Mouse (Mus musculus) MEL (cell line): ENCODE results near the gene Tspoap1. TPM values are rescaled to one million over a fixed set of nuclear protein-coding genes. Genes with fewer than 3 reads are reported as not detected.

ENCODE experiments used
- DNase-seq: peaks from one replicate; pipeline ENCODE4 v3.0.0; 2011; ENCODE audit warnings: low read depth, low spot score
- H3K27ac ChIP-seq: 2 replicates; pipeline ENCODE4 v1.5.1; 2012; ENCODE audit warnings: low read depth, mild to moderate bottlenecking, control low read depth, low read length, moderate library complexity; ENCODE audit not compliant: control insufficient read depth
- H3K27me3 ChIP-seq, 2 experiments: fragments of 150-350 bp in 1 of 2; sonication (generic) in 1 of 2; 2 replicates each; pipeline ENCODE4 v1.6.1; 2012; ENCODE audit warnings: low read length in 2 of 2, mild to moderate bottlenecking in 2 of 2, improper control_type of control experiment in 1 of 2, moderate library complexity in 1 of 2; ENCODE audit not compliant: insufficient read depth in 2 of 2, control insufficient read depth in 1 of 2
- H3K36me3 ChIP-seq, 2 experiments: 2 replicates each; pipeline ENCODE4 v1.6.1; 2012 to 2014; ENCODE audit warnings: low read length in 2 of 2, improper control_type of control experiment in 1 of 2, inconsistent platforms in 1 of 2, mild to moderate bottlenecking in 1 of 2; ENCODE audit not compliant: insufficient read depth in 2 of 2, control insufficient read depth in 1 of 2
- H3K4me1 ChIP-seq, 2 experiments: fragments of 150-350 bp in 1 of 2; sonication (generic) in 1 of 2; 2 replicates each; pipeline ENCODE4 v1.6.1; 2012; ENCODE audit warnings: low read length in 2 of 2, improper control_type of control experiment in 1 of 2, mild to moderate bottlenecking in 1 of 2; ENCODE audit not compliant: insufficient read depth in 2 of 2, control insufficient read depth in 1 of 2
- H3K4me3 ChIP-seq, 2 experiments: fragments of 150-350 bp in 1 of 2; sonication (generic) in 1 of 2; 2 replicates each; pipeline ENCODE4 v1.5.1; 2012; ENCODE audit warnings: low read depth in 2 of 2, low read length in 2 of 2, mild to moderate bottlenecking in 2 of 2, moderate library complexity in 2 of 2, control low read depth in 1 of 2, improper control_type of control experiment in 1 of 2; ENCODE audit not compliant: control insufficient read depth in 1 of 2, insufficient read depth in 1 of 2
- H3K79me2 ChIP-seq: 2 replicates; pipeline ENCODE4 v1.6.1; 2012; ENCODE audit warnings: mild to moderate bottlenecking, low read length, moderate library complexity; ENCODE audit not compliant: control insufficient read depth, poor library complexity, insufficient read depth
- H3K9ac ChIP-seq: 2 replicates; pipeline ENCODE4 v1.6.1; 2012; ENCODE audit warnings: low read depth, mild to moderate bottlenecking, control low read depth, low read length, moderate library complexity; ENCODE audit not compliant: control insufficient read depth, poor library complexity, severe bottlenecking
- H3K9me3 ChIP-seq: fragments of 150-350 bp; sonication (generic); replicated peaks from 2 replicates; pipeline ENCODE4 v1.6.1; 2012; ENCODE audit warnings: mild to moderate bottlenecking, low read length, improper control_type of control experiment, moderate library complexity; ENCODE audit not compliant: insufficient read depth
- CHD1 ChIP-seq: IDR thresholded peaks from 2 replicates; pipeline ENCODE4 v1.6.1; 2012; ENCODE audit warnings: low read depth, mild to moderate bottlenecking, inconsistent platforms, low read length, improper control_type of control experiment
- CTCF ChIP-seq, 3 experiments: IDR thresholded peaks in 2 of 3; conservative IDR thresholded peaks in 1 of 3; 2 replicates each; pipeline ENCODE4 v1.5.1; 2011 to 2012; ENCODE audit warnings: low read length in 3 of 3, low read depth in 2 of 3, mild to moderate bottlenecking in 2 of 3, improper control_type of control experiment in 1 of 3, inconsistent platforms in 1 of 3, mixed read lengths in 1 of 3, moderate library complexity in 1 of 3; ENCODE audit not compliant: control insufficient read depth in 1 of 3, insufficient read depth in 1 of 3, poor library complexity in 1 of 3, severe bottlenecking in 1 of 3
- E2F4 ChIP-seq: IDR thresholded peaks from 2 replicates; pipeline ENCODE4 v1.6.1; 2011; ENCODE audit warnings: low read depth, low read length, improper control_type of control experiment, borderline replicate concordance
- ETS1 ChIP-seq: IDR thresholded peaks from 2 replicates; pipeline ENCODE4 v1.6.1; 2012; ENCODE audit warnings: low read depth, mild to moderate bottlenecking, inconsistent platforms, low read length, improper control_type of control experiment, moderate library complexity
- GABPA ChIP-seq: IDR thresholded peaks from 2 replicates; pipeline ENCODE4 v1.6.1; 2012; ENCODE audit warnings: low read depth, mild to moderate bottlenecking, inconsistent platforms, low read length, improper control_type of control experiment, moderate library complexity
- KAT2A ChIP-seq: conservative IDR thresholded peaks from 2 replicates; pipeline ENCODE4 v1.6.1; 2012; ENCODE audit warnings: low read depth, low read length, improper control_type of control experiment, inconsistent platforms
- MAX ChIP-seq: IDR thresholded peaks from 2 replicates; pipeline ENCODE4 v1.6.1; 2011; ENCODE audit warnings: low read length, improper control_type of control experiment
- MYB ChIP-seq: IDR thresholded peaks from 2 replicates; pipeline ENCODE4 v1.6.1; 2011; ENCODE audit warnings: mild to moderate bottlenecking, low read depth, low read length, improper control_type of control experiment
- POLR2A ChIP-seq, 2 experiments: IDR thresholded peaks; 2 replicates each; pipeline ENCODE4 v1.6.1; 2011 to 2012; ENCODE audit warnings: low read length in 2 of 2, mild to moderate bottlenecking in 2 of 2, control low read depth in 1 of 2, improper control_type of control experiment in 1 of 2, low read depth in 1 of 2, moderate library complexity in 1 of 2; ENCODE audit not compliant: control insufficient read depth in 1 of 2, insufficient read depth in 1 of 2, poor library complexity in 1 of 2
- POLR2AphosphoS5 ChIP-seq: IDR thresholded peaks from 2 replicates; pipeline ENCODE4 v1.6.1; 2012; ENCODE audit warnings: low read depth, borderline replicate concordance, mild to moderate bottlenecking, inconsistent platforms, low read length, moderate library complexity, mixed read lengths
- RAD21 ChIP-seq: IDR thresholded peaks from 2 replicates; pipeline ENCODE4 v1.6.1; 2011; ENCODE audit warnings: mild to moderate bottlenecking, low read depth, low read length, improper control_type of control experiment
- RCOR1 ChIP-seq: IDR thresholded peaks from 2 replicates; pipeline ENCODE4 v1.6.1; 2012; ENCODE audit warnings: low read depth, mild to moderate bottlenecking, inconsistent platforms, low read length, improper control_type of control experiment
- SIN3A ChIP-seq: IDR thresholded peaks from 2 replicates; pipeline ENCODE4 v1.6.1; 2012; ENCODE audit warnings: low read length, improper control_type of control experiment, inconsistent platforms
- SMC3 ChIP-seq: IDR thresholded peaks from 2 replicates; pipeline ENCODE4 v1.6.1; 2011; ENCODE audit warnings: low read depth, low read length, improper control_type of control experiment
- TAL1 ChIP-seq: IDR thresholded peaks from 2 replicates; pipeline ENCODE4 v1.6.1; 2012; ENCODE audit warnings: mild to moderate bottlenecking, inconsistent platforms, low read length, moderate library complexity, mixed read lengths
- TBP ChIP-seq: IDR thresholded peaks from 2 replicates; pipeline ENCODE4 v1.8.0; 2011; ENCODE audit warnings: low read depth, low read length, improper control_type of control experiment
- USF1 ChIP-seq: IDR thresholded peaks from 2 replicates; pipeline ENCODE4 v1.6.1; 2014; ENCODE audit warnings: low read depth, mild to moderate bottlenecking, inconsistent platforms, low read length, improper control_type of control experiment, moderate library complexity
- USF2 ChIP-seq, 2 experiments: IDR thresholded peaks; 2 replicates each; pipeline ENCODE4 v1.6.1; 2011 to 2012; ENCODE audit warnings: improper control_type of control experiment in 2 of 2, low read length in 2 of 2, borderline replicate concordance in 1 of 2, inconsistent platforms in 1 of 2, low read depth in 1 of 2, mild to moderate bottlenecking in 1 of 2; ENCODE audit not compliant: insufficient read depth in 1 of 2
- ZKSCAN1 ChIP-seq: IDR thresholded peaks from 2 replicates; pipeline ENCODE4 v1.6.1; 2012; ENCODE audit warnings: low read depth, mild to moderate bottlenecking, inconsistent platforms, low read length, improper control_type of control experiment, moderate library complexity
- polyA plus RNA-seq, 2 experiments: library from polyadenylated mRNA; stranded (reverse) in 1 of 2; unstranded in 1 of 2; fragments of >175 nt in 1 of 2; fragments of >200 nt in 1 of 2; gene quantifications; 2 replicates each; pipeline versions ENCODE4 v1.2.1 to v1.2.4; 2012; ENCODE audit warnings: low replicate concordance in 2 of 2, low read depth in 1 of 2; ENCODE audit not compliant: insufficient read length in 2 of 2, insufficient read depth in 1 of 2, missing spikeins in 1 of 2
- total RNA-seq: library from RNA; depleted of rRNA; stranded (reverse); fragments of 300-350 nt; gene quantifications from 2 replicates; pipeline ENCODE4 v1.2.3, GENCODE M21; 2012

Tspoap1 gene
- total and polyA plus RNA-seq, 3 experiments, result 5.2 to 8.6 TPM; not detected in 1

GRCm38 (mm10) chr11:87748132-87749119, 11.9 kb upstream of the Tspoap1 start:
- Histone ChIP-seq H3K27me3 (no peaks in the 10 kb centered on the region), H3K36me3 (peaks cover 3 to 29% of the 10 kb centered on the region in 2 experiments; a peak in 3 of 4 replicates), H3K4me1 (peaks cover 5 to 38% of the 10 kb centered on the region in 2 experiments; a peak in 3 of 4 replicates), H3K4me3 (peak overlapping the region; percentile 53 to 54), H3K9me3 (no peaks in the 10 kb centered on the region), H3K79me2 (peaks cover 42% of the 10 kb centered on the region), H3K27ac (peak overlapping the region; percentile 100), H3K9ac (peak overlapping the region; percentile 86)
- peak; percentile 98 for DNase-seq
- TF ChIP-seq RAD21 (no peak), E2F4 (no peak), CHD1 (no peak), POLR2AphosphoS5 (peak; percentile 14; the same call in 1 of the 2 replicates), POLR2A (IDR thresholded peaks at IDR 0.05; ENCODE audit: control insufficient read depth in 1 of 2, insufficient read depth in 1 of 2, low read depth in 1 of 2, low read length in 2 of 2, poor library complexity in 1 of 2) (peak; percentile 67 to 85), TBP (peak; percentile 93), TAL1 (peak; percentile 68), USF2 (IDR thresholded peaks at IDR 0.05; ENCODE audit: borderline replicate concordance in 1 of 2, insufficient read depth in 1 of 2, low read depth in 1 of 2, low read length in 2 of 2) (no peak), SIN3A (no peak), MYB (no peak), CTCF (IDR thresholded peaks at IDR 0.05 in 2 of 3, conservative IDR thresholded peaks at IDR 0.05 in 1 of 3; ENCODE audit: control insufficient read depth in 1 of 3, insufficient read depth in 1 of 3, low read depth in 2 of 3, low read length in 3 of 3, poor library complexity in 1 of 3, severe bottlenecking in 1 of 3) (no peak), MAX (no peak), ZKSCAN1 (no peak)

GRCm38 (mm10) chr11:87749192-87750042, 10.9 kb upstream of the Tspoap1 start:
- Histone ChIP-seq H3K27ac (peak overlapping the region; percentile 100), H3K9me3 (no peaks in the 10 kb centered on the region), H3K79me2 (peaks cover 51% of the 10 kb centered on the region), H3K4me3 (peak overlapping the region; percentile 54 to 58), H3K9ac (peak overlapping the region; percentile 86), H3K4me1 (peaks cover 5 to 47% of the 10 kb centered on the region in 2 experiments; a peak in 3 of 4 replicates), H3K36me3 (peaks cover 0 to 35% of the 10 kb centered on the region in 2 experiments; a peak in 2 of 4 replicates), H3K27me3 (no peaks in the 10 kb centered on the region)
- TF ChIP-seq ETS1 (no peak), MAX (no peak), USF1 (no peak), KAT2A (no peak), SMC3 (no peak), ZKSCAN1 (no peak), TBP (peak; percentile 94), POLR2A (IDR thresholded peaks at IDR 0.05; ENCODE audit: control insufficient read depth in 1 of 2, insufficient read depth in 1 of 2, low read depth in 1 of 2, low read length in 2 of 2, poor library complexity in 1 of 2) (peak in 1 of 2 experiments; percentile 61), RAD21 (no peak), RCOR1 (no peak), POLR2AphosphoS5 (peak; percentile 33), GABPA (no peak)
- peak; percentile 100 for DNase-seq
